Mouse (Mus musculus): Measurements from ENCODE around the gene Nrap.
A peak's percentile ranks its signal among the peaks of the same experiment; 100 is the strongest.

Nrap gene

GRCm38 (mm10) chr19:56316531-56316930 is 73.3 kb downstream of the Nrap start:
- DNase-seq (ENCODE audit: low read depth) = no peak

- DNase-seq (ENCODE audit: low read depth) = no peak
These were observed 89.0 kb downstream of the Nrap start for GRCm38 (mm10) chr19:56300835-56301234.

- DNase-seq (ENCODE audit: low read depth) = no peak
These were observed 92.6 kb downstream of the Nrap start for GRCm38 (mm10) chr19:56297264-56297663.

- DNase-seq (ENCODE audit: low read depth) = no peak
These were observed 93.2 kb downstream of the Nrap start for GRCm38 (mm10) chr19:56296668-56297067.

DNA sequence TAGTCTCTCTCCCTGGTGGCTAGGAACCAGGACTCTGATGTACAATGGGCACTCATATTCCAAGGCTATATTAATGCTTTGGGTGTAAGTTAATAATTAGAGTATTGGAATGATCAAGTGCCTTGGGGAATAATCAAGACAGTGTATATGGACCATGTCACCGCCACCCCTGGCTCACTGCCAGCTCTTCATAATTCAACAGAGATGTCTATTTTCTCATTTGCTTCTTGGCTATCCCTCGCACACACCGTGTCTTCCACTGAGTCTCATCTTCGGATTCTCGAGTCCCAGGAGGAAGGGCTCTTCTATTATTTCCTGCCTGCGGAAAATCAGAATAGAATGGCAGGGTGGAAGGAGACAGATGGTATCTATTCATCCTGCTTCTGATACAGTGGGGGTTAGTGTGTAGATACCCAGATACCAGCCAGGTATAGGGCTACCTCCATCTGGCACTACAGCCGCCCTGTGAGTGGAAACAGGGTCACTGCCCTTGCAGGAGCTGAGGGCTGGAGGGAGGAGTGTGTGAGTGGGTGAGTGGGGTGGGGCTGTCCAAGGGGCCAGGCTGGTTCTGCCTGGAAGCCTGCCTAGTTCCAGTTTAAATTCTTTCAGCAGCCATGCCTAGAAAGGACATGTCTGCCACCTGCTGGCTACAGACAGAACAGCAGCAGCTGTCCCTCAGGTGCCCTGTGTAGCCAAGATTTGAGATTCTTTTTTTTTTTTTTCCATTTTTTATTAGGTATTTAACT is 95.0 kb downstream of the Nrap start:
- DNase-seq (ENCODE audit: low read depth) = peak; percentile 93

GRCm38 (mm10) chr19:56292335-56292734 is 97.5 kb downstream of the Nrap start:
- DNase-seq (ENCODE audit: low read depth) = no peak

- DNase-seq (ENCODE audit: low read depth) = peak; percentile 36
These were observed 97.9 kb downstream of the Nrap start for GRCm38 (mm10) chr19:56291898-56292297.

GRCm38 (mm10) chr19:56289642-56290041 is 100.2 kb downstream of the Nrap start:
- DNase-seq (ENCODE audit: low read depth) = no peak

GRCm38 (mm10) chr19:56288436-56288835 is 101.4 kb downstream of the Nrap start:
- no peak for DNase-seq (ENCODE audit: low read depth)

DNA sequence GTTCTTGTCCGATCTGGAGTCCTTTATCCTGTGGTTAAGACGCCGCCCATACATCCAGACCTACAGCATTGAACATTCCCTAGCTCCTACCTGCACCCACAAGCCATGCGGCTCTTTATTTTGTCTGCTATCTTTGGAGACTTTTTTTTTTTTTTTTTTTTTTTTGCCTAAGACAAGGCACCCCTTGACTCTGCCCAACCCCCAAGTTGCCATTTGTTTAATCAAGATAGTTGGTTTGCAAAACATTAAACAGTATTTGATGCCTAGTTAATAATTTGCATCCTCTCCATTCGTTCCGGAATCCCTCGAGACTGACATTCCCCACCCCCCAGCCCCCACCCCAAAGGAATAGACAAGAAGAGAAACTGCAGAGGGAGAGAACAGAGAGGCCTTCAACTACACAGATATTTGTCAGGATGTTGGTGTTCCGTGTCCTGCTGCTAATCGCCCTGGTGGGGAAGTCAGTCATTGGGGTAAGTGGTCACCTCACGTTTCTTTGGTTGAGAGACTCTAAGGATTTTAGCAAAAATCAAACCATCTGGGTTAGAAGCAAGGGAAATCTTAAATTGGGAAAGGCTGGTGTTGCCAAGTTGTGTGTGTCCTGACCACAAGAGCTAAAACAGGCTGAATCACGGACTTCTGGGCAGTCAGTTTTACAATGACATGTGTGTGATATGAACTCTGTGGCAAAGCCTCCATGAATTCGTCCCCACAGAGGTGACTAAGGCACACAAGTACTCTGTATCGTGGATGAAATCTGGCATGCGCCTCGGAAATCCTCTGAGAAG is 102.1 kb downstream of the Nrap start:
- peak; percentile 69 for DNase-seq (ENCODE audit: low read depth)

DNA sequence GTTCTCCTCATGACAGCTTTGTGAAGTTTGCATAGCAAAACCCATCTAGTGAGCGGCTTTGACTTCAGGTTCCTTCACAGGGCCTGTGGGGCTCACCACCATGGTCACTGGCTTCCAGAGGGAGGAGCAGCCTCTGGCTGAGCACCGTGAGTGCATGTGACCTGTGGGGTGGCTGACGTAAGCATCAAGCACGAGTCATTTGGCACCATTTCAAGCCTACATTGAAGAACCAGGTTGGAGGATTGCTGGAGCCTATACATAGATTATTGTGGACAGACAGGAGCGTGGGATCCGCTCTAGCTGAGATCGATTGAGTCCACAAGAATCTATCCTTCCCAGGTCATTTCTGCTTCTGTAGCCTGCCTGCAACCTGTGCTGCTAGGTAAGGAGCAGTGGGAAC is 103.0 kb downstream of the Nrap start, which contains the start of gene Habp2:
Gene Habp2 (plus strand): TSS at position 272 of the 400 bp plus-strand sequence.
- peak; percentile 72 for DNase-seq (ENCODE audit: low read depth)

DNA sequence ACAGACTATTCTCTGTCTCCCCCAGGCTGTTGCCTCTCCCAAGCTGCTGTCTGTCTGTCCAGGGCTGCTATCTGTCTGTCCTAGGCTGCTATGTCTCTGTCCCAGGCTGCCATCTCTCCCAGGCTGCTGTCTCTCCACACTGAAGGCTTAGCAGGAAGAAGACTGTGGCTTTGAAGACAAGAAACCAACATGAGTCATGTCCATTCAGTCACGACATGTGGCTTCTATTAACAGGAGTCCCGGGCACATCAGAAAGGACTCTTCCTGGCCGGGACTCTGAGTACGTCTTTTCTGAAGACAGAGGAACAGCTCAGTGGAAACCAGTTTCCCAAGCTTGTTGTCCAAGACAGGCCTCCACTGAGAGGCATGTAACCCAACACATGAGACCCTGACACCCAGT is 104.6 kb downstream of the Nrap start:
- DNase-seq (ENCODE audit: low read depth) = peak; percentile 42

- no peak for DNase-seq (ENCODE audit: low read depth)
These were observed 111.5 kb downstream of the Nrap start for GRCm38 (mm10) chr19:56278366-56278765.

- no peak for DNase-seq (ENCODE audit: low read depth)
These were observed 111.9 kb downstream of the Nrap start for GRCm38 (mm10) chr19:56277951-56278350.

DNA sequence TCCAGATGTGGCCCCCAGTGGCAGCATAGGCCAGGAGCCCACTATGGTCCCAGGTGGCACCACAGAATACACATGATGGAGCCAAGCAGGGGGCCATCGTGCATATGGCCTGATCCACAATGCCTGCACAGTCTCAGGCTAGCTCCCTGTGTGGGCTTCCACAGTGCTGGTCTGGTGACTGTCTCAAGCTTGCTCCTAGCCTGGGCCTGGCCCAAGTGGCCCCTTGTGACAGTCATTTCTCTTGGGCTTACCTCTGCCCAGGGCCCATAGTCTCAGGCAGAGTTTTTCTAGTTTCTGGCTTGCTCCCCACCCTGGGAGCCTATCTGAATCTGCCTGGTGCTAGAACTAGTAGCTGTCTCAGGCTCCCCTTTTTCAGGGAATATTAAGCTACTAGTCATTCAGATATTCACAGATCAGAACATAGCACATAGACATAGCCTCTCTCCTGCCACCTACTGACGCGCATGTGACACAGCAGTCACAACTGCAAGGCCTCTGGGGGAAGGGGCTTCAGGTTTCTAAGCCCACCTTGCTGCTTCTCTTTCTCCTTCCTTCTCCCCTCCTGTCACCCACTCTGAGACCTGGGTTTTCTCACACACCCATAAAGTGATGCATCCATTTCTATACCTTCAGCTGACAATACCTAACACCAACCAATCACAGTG is 112.6 kb downstream of the Nrap start:
- no peak for DNase-seq (ENCODE audit: low read depth)

- no peak for DNase-seq (ENCODE audit: low read depth)
These were observed 117.8 kb downstream of the Nrap start for GRCm38 (mm10) chr19:56272081-56272480.

Measured in NIH3T3 (cell line).